Mouse (Mus musculus): Measurements from ENCODE around the gene Smlr1. TPM values are rescaled to one million over a fixed set of nuclear protein-coding genes. Genes with fewer than 3 reads are reported as not detected.
A peak's percentile ranks its signal among the peaks of the same experiment; 100 is the strongest.

The Smlr1 gene
- not detected in 2 replicates for polyA plus RNA-seq (2014; fragmentation: Nextera tagmentation; extraction: Ambion mirVana)

GRCm38 (mm10) chr10:25535891-25536331, at the start of gene Smlr1:
Gene Smlr1 (minus strand): TSS chr10:25536267.
- Histone ChIP-seq H3K36me3 (replicated peaks; ENCODE audit: control insufficient read depth, insufficient read depth, low read depth, low read length) (no peaks in the 10 kb centered on the region), H3K9me3 (replicated peaks; ENCODE audit: control insufficient read depth, low read length) (no peaks in the 10 kb centered on the region), H3K4me1 (ENCODE audit: control insufficient read depth, insufficient read depth, low read length) (no peaks in the 10 kb centered on the region), H3K9ac (replicated peaks; ENCODE audit: low read length) (no peak within 1 kb of the TSS), H3K4me2 (ENCODE audit: low read depth, low read length) (no peak within 1 kb of the TSS), H3K27ac (replicated peaks; ENCODE audit: low read depth, low read length) (no peak within 1 kb of the TSS), H3K27me3 (ENCODE audit: control insufficient read depth, insufficient read depth, low read length) (no peaks in the 10 kb centered on the region), H3K4me3 (ENCODE audit: low read depth, low read length) (no peak within 1 kb of the TSS)
- ATAC-seq (replicated peaks; ENCODE audit: insufficient number of reproducible peaks, low FRiP score, low TSS enrichment, low read depth) (no peak), DNase-seq (ENCODE audit: low spot score) (no peak)
- 92% methylated on average over 10 of the region's 10 CpGs for WGBS

GRCm38 (mm10) chr10:25584899-25585298, 48.8 kb upstream of the Smlr1 start:
- DNase-seq (ENCODE audit: low spot score) (no peak), ATAC-seq (replicated peaks; ENCODE audit: insufficient number of reproducible peaks, low FRiP score, low TSS enrichment, low read depth) (no peak)
- no peak overlapping the region for H3K4me3 ChIP-seq (ENCODE audit: low read depth, low read length)
- H3K9me3 ChIP-seq (replicated peaks; ENCODE audit: control insufficient read depth, low read length): no peaks in the 10 kb centered on the region
- no peaks in the 10 kb centered on the region for H3K4me1 ChIP-seq (ENCODE audit: control insufficient read depth, insufficient read depth, low read length)
- H3K27ac ChIP-seq (replicated peaks; ENCODE audit: low read depth, low read length): no peak overlapping the region
- no peak overlapping the region for H3K4me2 ChIP-seq (ENCODE audit: low read depth, low read length)
- H3K27me3 ChIP-seq (ENCODE audit: control insufficient read depth, insufficient read depth, low read length): no peaks in the 10 kb centered on the region
- no peaks in the 10 kb centered on the region for H3K36me3 ChIP-seq (replicated peaks; ENCODE audit: control insufficient read depth, insufficient read depth, low read depth, low read length)
- H3K9ac ChIP-seq (replicated peaks; ENCODE audit: low read length): no peak overlapping the region
- 93% methylated on average over 6 of the region's 6 CpGs for WGBS

- Histone ChIP-seq H3K9me3 (replicated peaks; ENCODE audit: control insufficient read depth, low read length) (no peaks in the 10 kb centered on the region), H3K4me2 (ENCODE audit: low read depth, low read length) (no peak overlapping the region), H3K4me1 (ENCODE audit: control insufficient read depth, insufficient read depth, low read length) (no peaks in the 10 kb centered on the region), H3K27me3 (ENCODE audit: control insufficient read depth, insufficient read depth, low read length) (no peaks in the 10 kb centered on the region), H3K27ac (replicated peaks; ENCODE audit: low read depth, low read length) (no peak overlapping the region), H3K9ac (replicated peaks; ENCODE audit: low read length) (no peak overlapping the region), H3K36me3 (replicated peaks; ENCODE audit: control insufficient read depth, insufficient read depth, low read depth, low read length) (no peaks in the 10 kb centered on the region), H3K4me3 (ENCODE audit: low read depth, low read length) (no peak overlapping the region)
- DNase-seq (ENCODE audit: low spot score) (no peak), ATAC-seq (replicated peaks; ENCODE audit: insufficient number of reproducible peaks, low FRiP score, low TSS enrichment, low read depth) (no peak)
- 63% methylated on average over 2 of the region's 2 CpGs for WGBS
Measured at GRCm38 (mm10) chr10:25580066-25580465, 44.0 kb upstream of the Smlr1 start.

- H3K27ac ChIP-seq (replicated peaks; ENCODE audit: low read depth, low read length): no peak overlapping the region
- no peaks in the 10 kb centered on the region for H3K27me3 ChIP-seq (ENCODE audit: control insufficient read depth, insufficient read depth, low read length)
- H3K4me1 ChIP-seq (ENCODE audit: control insufficient read depth, insufficient read depth, low read length): no peaks in the 10 kb centered on the region
- ATAC-seq (replicated peaks; ENCODE audit: insufficient number of reproducible peaks, low FRiP score, low TSS enrichment, low read depth) (no peak), DNase-seq (ENCODE audit: low spot score) (peak; percentile 4)
- H3K36me3 ChIP-seq (replicated peaks; ENCODE audit: control insufficient read depth, insufficient read depth, low read depth, low read length): no peaks in the 10 kb centered on the region
- no peak overlapping the region for H3K4me3 ChIP-seq (ENCODE audit: low read depth, low read length)
- H3K9ac ChIP-seq (replicated peaks; ENCODE audit: low read length): no peak overlapping the region
- WGBS: 47% methylated on average over 9 of the region's 9 CpGs
- H3K9me3 ChIP-seq (replicated peaks; ENCODE audit: control insufficient read depth, low read length): no peaks in the 10 kb centered on the region
- no peak overlapping the region for H3K4me2 ChIP-seq (ENCODE audit: low read depth, low read length)
Measured at GRCm38 (mm10) chr10:25571319-25572240, 35.5 kb upstream of the Smlr1 start.

GRCm38 (mm10) chr10:25552936-25553335, 16.9 kb upstream of the Smlr1 start:
- ATAC-seq (replicated peaks; ENCODE audit: insufficient number of reproducible peaks, low FRiP score, low TSS enrichment, low read depth) (no peak), DNase-seq (ENCODE audit: low spot score) (no peak)
- Histone ChIP-seq H3K4me1 (ENCODE audit: control insufficient read depth, insufficient read depth, low read length) (no peaks in the 10 kb centered on the region), H3K9me3 (replicated peaks; ENCODE audit: control insufficient read depth, low read length) (no peaks in the 10 kb centered on the region), H3K9ac (replicated peaks; ENCODE audit: low read length) (no peak overlapping the region), H3K27me3 (ENCODE audit: control insufficient read depth, insufficient read depth, low read length) (no peaks in the 10 kb centered on the region), H3K36me3 (replicated peaks; ENCODE audit: control insufficient read depth, insufficient read depth, low read depth, low read length) (no peaks in the 10 kb centered on the region), H3K27ac (replicated peaks; ENCODE audit: low read depth, low read length) (no peak overlapping the region), H3K4me2 (ENCODE audit: low read depth, low read length) (no peak overlapping the region), H3K4me3 (ENCODE audit: low read depth, low read length) (no peak overlapping the region)
- WGBS: 68% methylated on average over 4 of the region's 4 CpGs

- Histone ChIP-seq H3K4me3 (ENCODE audit: low read depth, low read length) (no peak overlapping the region), H3K9me3 (replicated peaks; ENCODE audit: control insufficient read depth, low read length) (no peaks in the 10 kb centered on the region), H3K9ac (replicated peaks; ENCODE audit: low read length) (no peak overlapping the region), H3K27ac (replicated peaks; ENCODE audit: low read depth, low read length) (no peak overlapping the region), H3K27me3 (ENCODE audit: control insufficient read depth, insufficient read depth, low read length) (no peaks in the 10 kb centered on the region), H3K36me3 (replicated peaks; ENCODE audit: control insufficient read depth, insufficient read depth, low read depth, low read length) (no peaks in the 10 kb centered on the region), H3K4me1 (ENCODE audit: control insufficient read depth, insufficient read depth, low read length) (no peaks in the 10 kb centered on the region), H3K4me2 (ENCODE audit: low read depth, low read length) (no peak overlapping the region)
- no peak for DNase-seq (ENCODE audit: low spot score)
- no peak for ATAC-seq (replicated peaks; ENCODE audit: insufficient number of reproducible peaks, low FRiP score, low TSS enrichment, low read depth)
- 95% methylated on average over 3 of the region's 3 CpGs for WGBS
Measured at GRCm38 (mm10) chr10:25541097-25541496, 5.0 kb upstream of the Smlr1 start.

- Histone ChIP-seq H3K9ac (replicated peaks; ENCODE audit: low read length) (no peak overlapping the region), H3K4me3 (ENCODE audit: low read depth, low read length) (no peak overlapping the region), H3K27ac (replicated peaks; ENCODE audit: low read depth, low read length) (no peak overlapping the region), H3K36me3 (replicated peaks; ENCODE audit: control insufficient read depth, insufficient read depth, low read depth, low read length) (no peaks in the 10 kb centered on the region), H3K9me3 (replicated peaks; ENCODE audit: control insufficient read depth, low read length) (no peaks in the 10 kb centered on the region), H3K27me3 (ENCODE audit: control insufficient read depth, insufficient read depth, low read length) (no peaks in the 10 kb centered on the region), H3K4me2 (ENCODE audit: low read depth, low read length) (no peak overlapping the region), H3K4me1 (ENCODE audit: control insufficient read depth, insufficient read depth, low read length) (no peaks in the 10 kb centered on the region)
- no peak for ATAC-seq (replicated peaks; ENCODE audit: insufficient number of reproducible peaks, low FRiP score, low TSS enrichment, low read depth)
- 70% methylated on average over 6 of the region's 6 CpGs for WGBS
- DNase-seq (ENCODE audit: low spot score): no peak
Measured at GRCm38 (mm10) chr10:25539771-25540168, 3.7 kb upstream of the Smlr1 start.

GRCm38 (mm10) chr10:25539146-25539770, 3.2 kb upstream of the Smlr1 start:
- H3K4me3 ChIP-seq (ENCODE audit: low read depth, low read length): no peak overlapping the region
- WGBS: 68% methylated on average over 4 of the region's 4 CpGs
- ATAC-seq (replicated peaks; ENCODE audit: insufficient number of reproducible peaks, low FRiP score, low TSS enrichment, low read depth): no peak

More at GRCm38 (mm10) chr10:25539146-25539770, 3.2 kb upstream of the Smlr1 start:
- H3K9ac ChIP-seq (replicated peaks; ENCODE audit: low read length): no peak overlapping the region
- H3K9me3 ChIP-seq (replicated peaks; ENCODE audit: control insufficient read depth, low read length): no peaks in the 10 kb centered on the region
- peak; percentile 14 for DNase-seq (ENCODE audit: low spot score)
- H3K27ac ChIP-seq (replicated peaks; ENCODE audit: low read depth, low read length): no peak overlapping the region
- H3K4me2 ChIP-seq (ENCODE audit: low read depth, low read length): no peak overlapping the region
- H3K27me3 ChIP-seq (ENCODE audit: control insufficient read depth, insufficient read depth, low read length): no peaks in the 10 kb centered on the region
- no peaks in the 10 kb centered on the region for H3K36me3 ChIP-seq (replicated peaks; ENCODE audit: control insufficient read depth, insufficient read depth, low read depth, low read length)
- H3K4me1 ChIP-seq (ENCODE audit: control insufficient read depth, insufficient read depth, low read length): no peaks in the 10 kb centered on the region

Measured in embryonic facial prominence, embryonic 11.5 days (tissue).